Mouse (Mus musculus): Measurements from ENCODE around the gene Arhgap35.

Arhgap35 gene

GRCm38 (mm10) chr7:16472116-16472709 lies 142.6 kb downstream of the Arhgap35 start:
- DNase-seq (ENCODE audit: extremely low read depth, insufficient read length, low spot score): no peak

GRCm38 (mm10) chr7:16471549-16471948 lies 143.2 kb downstream of the Arhgap35 start:
- DNase-seq (ENCODE audit: extremely low read depth, insufficient read length, low spot score): no peak

GRCm38 (mm10) chr7:16468115-16468514 lies 146.7 kb downstream of the Arhgap35 start:
- no peak for DNase-seq (ENCODE audit: extremely low read depth, insufficient read length, low spot score)

- no peak for DNase-seq (ENCODE audit: extremely low read depth, insufficient read length, low spot score)
These were observed 148.2 kb downstream of the Arhgap35 start for GRCm38 (mm10) chr7:16466565-16466964.

GRCm38 (mm10) chr7:16465568-16465967 lies 149.2 kb downstream of the Arhgap35 start:
- no peak for DNase-seq (ENCODE audit: extremely low read depth, insufficient read length, low spot score)

GRCm38 (mm10) chr7:16465160-16465559 lies 149.6 kb downstream of the Arhgap35 start:
- DNase-seq (ENCODE audit: extremely low read depth, insufficient read length, low spot score): peak; percentile 41

GRCm38 (mm10) chr7:16463214-16463613 lies 151.6 kb downstream of the Arhgap35 start:
- peak; percentile 68 for DNase-seq (ENCODE audit: extremely low read depth, insufficient read length, low spot score)

GRCm38 (mm10) chr7:16461705-16462104 lies 153.1 kb downstream of the Arhgap35 start:
- no peak for DNase-seq (ENCODE audit: extremely low read depth, insufficient read length, low spot score)

GRCm38 (mm10) chr7:16461151-16461550 lies 153.6 kb downstream of the Arhgap35 start:
- DNase-seq (ENCODE audit: extremely low read depth, insufficient read length, low spot score): no peak

GRCm38 (mm10) chr7:16460566-16460965 lies 154.2 kb downstream of the Arhgap35 start:
- no peak for DNase-seq (ENCODE audit: extremely low read depth, insufficient read length, low spot score)

GRCm38 (mm10) chr7:16456289-16456688 lies 158.5 kb downstream of the Arhgap35 start:
- no peak for DNase-seq (ENCODE audit: extremely low read depth, insufficient read length, low spot score)

GRCm38 (mm10) chr7:16455016-16455415 lies 159.8 kb downstream of the Arhgap35 start:
- no peak for DNase-seq (ENCODE audit: extremely low read depth, insufficient read length, low spot score)

- peak; percentile 60 for DNase-seq (ENCODE audit: extremely low read depth, insufficient read length, low spot score)
These were observed 161.6 kb downstream of the Arhgap35 start for GRCm38 (mm10) chr7:16453118-16453711.

GRCm38 (mm10) chr7:16452587-16453073 lies 162.2 kb downstream of the Arhgap35 start, which contains the start of gene Tmem160:
TSS of gene Tmem160 (plus strand) at chr7:16452779.
- DNase-seq (ENCODE audit: extremely low read depth, insufficient read length, low spot score): peak; percentile 81

- DNase-seq (ENCODE audit: extremely low read depth, insufficient read length, low spot score): peak; percentile 36
These were observed 163.1 kb downstream of the Arhgap35 start for GRCm38 (mm10) chr7:16451656-16452055.

Measured in 3134 (cell line).